Mouse (Mus musculus) bone marrow, adult 2 months (tissue): ENCODE results near the gene Gpr34. TPM values are rescaled to one million over a fixed set of nuclear protein-coding genes. Genes with fewer than 3 reads are reported as not detected.

ENCODE experiments used
- H3K27ac ChIP-seq: fragments of 200-500 bp; 2 replicates; pipeline ENCODE4 v1.5.1; 2012; ENCODE audit warnings: low read depth, mild to moderate bottlenecking, control low read depth, inconsistent platforms, low read length; ENCODE audit not compliant: control insufficient read depth, poor library complexity, insufficient read depth
- H3K4me1 ChIP-seq: fragments of 200-500 bp; 2 replicates; pipeline ENCODE4 v1.6.1; 2011; ENCODE audit warnings: low read length; ENCODE audit not compliant: control insufficient read depth, insufficient read depth
- H3K4me3 ChIP-seq: fragments of 200-500 bp; replicated peaks from 2 replicates; pipeline ENCODE3; 2011; ENCODE audit warnings: mild to moderate bottlenecking, low read depth, low read length, control low read depth; ENCODE audit not compliant: control insufficient read depth
- CTCF ChIP-seq: fragments of 200-500 bp; IDR thresholded peaks from 2 replicates; pipeline ENCODE4 v1.5.1; 2011; ENCODE audit warnings: low read length, control low read depth; ENCODE audit not compliant: control insufficient read depth, insufficient read depth
- POLR2A ChIP-seq: fragments of 200-500 bp; IDR thresholded peaks from 2 replicates; pipeline ENCODE4 v1.6.1; 2011; ENCODE audit warnings: low read depth, mild to moderate bottlenecking, control low read depth, low read length, borderline replicate concordance; ENCODE audit not compliant: control insufficient read depth
- whole genome bisulfite sequencing: fragments of 180-500 bp; shearing (Covaris S2); methylation state at CpG from one replicate; pipeline ENCODE4 v1.1.7; 2018; 5-methylcytosine and 5-hydroxymethylcytosine counted together
- polyA plus RNA-seq: library from polyadenylated mRNA; stranded (reverse); fragments of >200 nt; gene quantifications from 2 replicates; pipeline ENCODE4 v1.2.4, GENCODE M21; 2011; ENCODE audit warnings: low replicate concordance; ENCODE audit not compliant: missing spikeins, insufficient read depth, insufficient read length

Gpr34 gene
- polyA plus RNA-seq = not detected in 2 replicates

GRCm38 (mm10) chrX:13631599-13632283 is at the start of gene Gpr34:
Gpr34 (plus strand) TSS chrX:13632089.
- Histone ChIP-seq H3K4me1 (no peaks in the 10 kb centered on the region; the same call in 1 of the 2 replicates), H3K27ac (no peak within 1 kb of the TSS), H3K4me3 (no peak within 1 kb of the TSS)
- TF ChIP-seq CTCF (no peak), POLR2A (no peak)
- WGBS = 23% methylated on average over 5 of the region's 5 CpGs

GRCm38 (mm10) chrX:13599373-13599772 is 32.5 kb upstream of the Gpr34 start:
- H3K27ac ChIP-seq = no peak overlapping the region
- TF ChIP-seq POLR2A (no peak), CTCF (no peak)
- 8% methylated on average over 2 of the region's 2 CpGs for WGBS
- no peak overlapping the region for H3K4me3 ChIP-seq
- H3K4me1 ChIP-seq = no peaks in the 10 kb centered on the region; the same call in 1 of the 2 replicates

DNA sequence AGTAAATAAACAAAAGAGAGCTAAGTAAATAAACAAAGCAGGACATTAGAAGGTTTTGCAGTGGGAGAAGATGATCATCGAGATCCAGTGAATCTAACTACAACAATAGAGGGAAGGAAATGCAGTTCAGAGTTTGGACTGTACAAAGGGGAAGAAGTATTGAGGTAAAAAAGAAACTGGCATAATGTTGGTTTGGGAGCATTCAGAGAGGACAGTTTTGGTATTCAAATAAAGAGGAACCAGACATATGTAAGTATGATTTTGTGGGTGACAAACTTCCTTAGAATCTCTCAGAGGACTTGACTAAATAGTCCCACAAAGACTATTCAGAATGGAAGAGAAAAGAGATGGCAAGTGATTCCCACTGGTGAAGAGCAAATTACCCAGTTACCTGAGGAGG is 31.9 kb upstream of the Gpr34 start:
- no peak overlapping the region for H3K27ac ChIP-seq
- WGBS = 15% methylated on average over 1 of the region's 1 CpGs

DNA sequence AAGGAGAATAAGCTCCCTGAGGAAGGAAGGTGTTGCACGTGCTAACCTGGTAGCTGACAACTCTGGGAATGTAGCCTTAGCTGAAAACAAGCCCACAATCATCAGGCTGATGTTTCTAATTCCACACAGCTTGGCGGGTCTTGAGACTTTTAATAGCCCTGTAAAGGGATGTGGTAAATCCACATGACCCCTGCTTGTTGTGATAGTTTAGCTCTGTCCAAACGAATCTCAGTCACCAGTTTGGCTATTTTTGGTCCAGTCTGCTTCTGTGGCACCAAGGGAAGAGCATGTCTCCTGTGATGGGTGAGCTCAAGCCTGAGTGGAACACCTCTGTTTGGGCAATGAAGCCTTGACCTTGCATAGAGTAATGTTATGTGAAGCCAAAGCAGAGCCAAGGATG is 25.1 kb upstream of the Gpr34 start:
- Histone ChIP-seq H3K27ac (no peak overlapping the region), H3K4me1 (no peaks in the 10 kb centered on the region; the same call in 1 of the 2 replicates), H3K4me3 (no peak overlapping the region)
- TF ChIP-seq CTCF = no peak
- no peak for TF ChIP-seq POLR2A
- 35% methylated on average over 3 of the region's 3 CpGs for WGBS

More for the DNA sequence above, 31.9 kb upstream of the Gpr34 start:
- no peak overlapping the region for H3K4me3 ChIP-seq
- no peaks in the 10 kb centered on the region; the same call in 1 of the 2 replicates for H3K4me1 ChIP-seq
- TF ChIP-seq POLR2A = no peak
- no peak for TF ChIP-seq CTCF

GRCm38 (mm10) chrX:13607752-13608151 is 24.1 kb upstream of the Gpr34 start:
- 33% methylated on average over 3 of the region's 3 CpGs for WGBS
- Histone ChIP-seq H3K4me1 (no peaks in the 10 kb centered on the region), H3K27ac (no peak overlapping the region), H3K4me3 (no peak overlapping the region)
- no peak for TF ChIP-seq POLR2A
- TF ChIP-seq CTCF = no peak

DNA sequence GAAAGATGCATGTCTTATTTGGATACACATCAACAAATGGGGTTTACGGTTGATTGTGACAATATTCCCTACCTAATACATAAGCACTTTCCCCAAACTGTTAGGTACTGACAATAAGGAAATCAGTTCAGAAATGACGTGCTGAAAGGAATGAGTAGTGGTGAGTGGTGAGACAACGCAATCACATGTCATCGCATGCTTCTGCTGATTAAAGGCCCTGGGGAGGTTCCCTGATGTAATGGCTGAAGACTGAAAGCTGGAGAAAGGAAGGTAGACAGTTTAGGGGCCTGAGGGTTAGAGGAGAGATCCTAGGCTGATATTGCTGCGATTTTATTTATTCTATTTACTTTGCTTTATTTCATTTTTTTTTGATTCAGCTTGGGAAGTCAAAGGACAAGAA is 20.8 kb upstream of the Gpr34 start:
- 69% methylated on average over 5 of the region's 5 CpGs for WGBS
- TF ChIP-seq CTCF = no peak
- no peak for TF ChIP-seq POLR2A
- H3K4me1 ChIP-seq = no peaks in the 10 kb centered on the region

DNA sequence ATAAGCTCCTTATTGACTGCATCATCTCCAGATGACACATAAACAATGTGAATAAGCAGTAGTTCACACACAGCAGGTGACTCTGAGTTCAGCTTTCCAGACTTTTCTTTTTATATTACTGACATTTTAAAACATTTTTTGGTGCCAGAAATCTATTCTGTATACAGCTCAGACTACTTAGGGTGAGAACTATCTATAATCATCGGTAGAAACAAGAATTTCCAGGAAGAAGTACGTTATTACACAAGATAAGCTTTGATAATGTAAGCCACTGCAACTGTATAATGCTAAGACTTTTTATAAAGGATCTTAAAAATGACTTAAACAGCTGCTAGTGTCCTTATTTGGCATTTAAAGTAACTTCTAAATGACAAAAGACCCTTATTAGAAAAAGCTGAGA is 19.8 kb upstream of the Gpr34 start:
- TF ChIP-seq CTCF (no peak), POLR2A (no peak)
- H3K4me3 ChIP-seq = no peak overlapping the region
- no peak overlapping the region for H3K27ac ChIP-seq
- WGBS = 39% methylated on average over 2 of the region's 2 CpGs
- no peaks in the 10 kb centered on the region; the same call in 1 of the 2 replicates for H3K4me1 ChIP-seq

More for the DNA sequence above, 20.8 kb upstream of the Gpr34 start:
- Histone ChIP-seq H3K27ac (no peak overlapping the region), H3K4me3 (no peak overlapping the region)

DNA sequence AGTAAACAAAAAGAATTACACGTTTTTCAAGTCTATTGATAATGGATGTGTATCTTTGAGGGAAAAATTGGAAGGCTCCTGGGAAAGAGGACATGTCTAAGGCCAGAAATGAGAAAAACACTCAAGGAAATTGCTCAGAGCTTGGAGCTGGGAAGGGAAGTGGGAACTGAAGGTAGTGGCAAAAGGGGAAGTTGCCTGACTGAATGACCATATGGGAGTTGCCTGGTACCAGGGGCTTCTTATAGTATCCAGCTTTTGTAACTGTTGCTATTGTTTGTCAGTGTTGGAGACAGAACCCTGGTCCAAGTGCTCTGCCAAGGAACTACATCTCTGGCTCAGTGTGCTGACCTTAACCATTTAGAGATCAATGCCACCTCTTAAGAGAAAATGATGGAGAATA is 15.2 kb upstream of the Gpr34 start:
- 35% methylated on average over 1 of the region's 1 CpGs for WGBS
- no peak for TF ChIP-seq CTCF
- TF ChIP-seq POLR2A = no peak
- no peaks in the 10 kb centered on the region; the same call in 1 of the 2 replicates for H3K4me1 ChIP-seq

DNA sequence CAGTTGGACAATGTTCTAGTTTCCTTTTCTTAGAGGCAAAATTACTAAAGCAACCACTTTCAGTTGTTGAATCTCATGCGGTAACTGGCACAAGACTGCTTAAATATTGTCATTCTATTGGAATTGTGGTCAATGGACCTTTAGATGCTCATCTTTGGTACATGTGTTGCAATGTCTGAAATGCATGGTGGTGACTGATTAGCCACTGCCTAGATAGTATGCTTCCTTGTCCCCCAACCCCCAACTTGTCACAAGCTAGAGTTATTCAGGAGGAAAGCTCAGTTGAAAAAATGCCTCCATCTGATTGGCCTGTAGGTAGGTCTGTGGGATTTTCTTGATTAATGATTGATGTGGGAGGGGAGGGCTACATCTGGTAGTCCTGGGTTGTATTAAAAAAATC is 14.6 kb upstream of the Gpr34 start:
- no peak for TF ChIP-seq CTCF
- no peak for TF ChIP-seq POLR2A
- H3K4me3 ChIP-seq = no peak overlapping the region
- WGBS = 50% methylated on average over 1 of the region's 1 CpGs
- no peak overlapping the region for H3K27ac ChIP-seq
- H3K4me1 ChIP-seq = no peaks in the 10 kb centered on the region; the same call in 1 of the 2 replicates

More for the DNA sequence above, 15.2 kb upstream of the Gpr34 start:
- Histone ChIP-seq H3K27ac (no peak overlapping the region), H3K4me3 (no peak overlapping the region)
